In genomic region chr5:136258919-136259318, GRCm38 (mm10) we compare ENCODE assay signal across 9 mouse cellular contexts. TPM values are rescaled to one million over a fixed set of nuclear protein-coding genes. Genes with fewer than 3 reads are reported as not detected.
A peak's percentile ranks its signal among the peaks of the same experiment; 100 is the strongest.
DNase-seq lines count a peak whose midpoint lies in the region; ATAC-seq lines count a peak whose summit lies in the region.
"Had no signal": no experiment of that assay in that cellular context is flagged by ENCODE, and none has a peak within 500 bp of the region (broad histone marks: within the 10 kb centered on the region; RNA-seq: fewer than 3 reads in every experiment).

No protein-coding gene starts in this region.

- no peak overlapping the region for H3K9ac ChIP-seq in hindbrain, embryonic 12.5 days
- no peak overlapping the region for H3K9ac ChIP-seq in embryonic facial prominence, embryonic 15.5 days
- H3K9ac ChIP-seq in hindbrain, embryonic 14.5 days: no peak overlapping the region
- no peak overlapping the region for H3K9ac ChIP-seq in midbrain, embryonic 11.5 days (ENCODE audit: low read length)
- no peak overlapping the region for H3K9ac ChIP-seq in stomach, embryonic 14.5 days (replicated peaks; ENCODE audit: low read depth, low read length)
- H3K9ac ChIP-seq: neural tube, embryonic 13.5 days had no signal

- no peak overlapping the region for H3K27ac ChIP-seq in hindbrain, embryonic 10.5 days
- no peak overlapping the region for H3K27ac ChIP-seq in hindbrain, embryonic 12.5 days
- H3K27ac ChIP-seq in embryonic facial prominence, embryonic 15.5 days (replicated peaks): no peak overlapping the region
- no peak overlapping the region for H3K27ac ChIP-seq in hindbrain, embryonic 14.5 days
- no peak overlapping the region for H3K27ac ChIP-seq in midbrain, embryonic 11.5 days (ENCODE audit: low read depth, low read length)
- no peak overlapping the region for H3K27ac ChIP-seq in stomach, embryonic 14.5 days (ENCODE audit: low read length)
- H3K27ac ChIP-seq: neural tube, embryonic 13.5 days had no signal

- H3K27me3 ChIP-seq in hindbrain, embryonic 10.5 days (ENCODE audit: insufficient read depth, poor library complexity, severe bottlenecking): no peaks in the 10 kb centered on the region
- no peaks in the 10 kb centered on the region for H3K27me3 ChIP-seq in hindbrain, embryonic 12.5 days
- no peaks in the 10 kb centered on the region for H3K27me3 ChIP-seq in embryonic facial prominence, embryonic 15.5 days
- no peaks in the 10 kb centered on the region for H3K27me3 ChIP-seq in hindbrain, embryonic 14.5 days (ENCODE audit: control insufficient read depth, insufficient read depth, low read length)
- H3K27me3 ChIP-seq in midbrain, embryonic 11.5 days (ENCODE audit: control insufficient read depth, insufficient read depth, low read length): no peaks in the 10 kb centered on the region
- H3K27me3 ChIP-seq in stomach, embryonic 14.5 days (ENCODE audit: control insufficient read depth, insufficient read depth, low read length): no peaks in the 10 kb centered on the region
- H3K27me3 ChIP-seq: neural tube, embryonic 13.5 days had no signal

- no peak overlapping the region for H3K4me2 ChIP-seq in hindbrain, embryonic 12.5 days (replicated peaks)
- H3K4me2 ChIP-seq in embryonic facial prominence, embryonic 15.5 days (replicated peaks): no peak overlapping the region
- no peak overlapping the region for H3K4me2 ChIP-seq in hindbrain, embryonic 14.5 days (replicated peaks)
- no peak overlapping the region for H3K4me2 ChIP-seq in midbrain, embryonic 11.5 days
- H3K4me2 ChIP-seq in stomach, embryonic 14.5 days (replicated peaks; ENCODE audit: low read depth, low read length): no peak overlapping the region
- H3K4me2 ChIP-seq: neural tube, embryonic 13.5 days had no signal

- no peak for ATAC-seq in hindbrain, embryonic 12.5 days (ENCODE audit: low FRiP score)
- 0 out of 2 replicates have a peak, but pooled peaks have one; percentile 45 for ATAC-seq in embryonic facial prominence, embryonic 15.5 days (ENCODE audit: insufficient number of reproducible peaks, low FRiP score, low TSS enrichment, low read depth)
- no peak; the same call in 1 of the 2 replicates for ATAC-seq in hindbrain, embryonic 14.5 days (ENCODE audit: low FRiP score)
- peak; percentile 27; the same call in 1 of the 2 replicates for ATAC-seq in midbrain, embryonic 11.5 days (ENCODE audit: low FRiP score)
- peak; percentile 51; the same call in 1 of the 2 replicates for ATAC-seq in stomach, embryonic 14.5 days (ENCODE audit: insufficient number of reproducible peaks, insufficient read depth, low FRiP score, low read depth)

- H3K4me3 ChIP-seq in hindbrain, embryonic 10.5 days: no peak overlapping the region
- no peak overlapping the region for H3K4me3 ChIP-seq in hindbrain, embryonic 12.5 days
- no peak overlapping the region for H3K4me3 ChIP-seq in embryonic facial prominence, embryonic 15.5 days (replicated peaks)
- no peak overlapping the region for H3K4me3 ChIP-seq in hindbrain, embryonic 14.5 days (replicated peaks; ENCODE audit: low read length)
- no peak overlapping the region for H3K4me3 ChIP-seq in midbrain, embryonic 11.5 days (ENCODE audit: low read depth, low read length)
- no peak overlapping the region for H3K4me3 ChIP-seq in stomach, embryonic 14.5 days (ENCODE audit: low read depth, low read length)
- H3K4me3 ChIP-seq: neural tube, embryonic 13.5 days had no signal

- no peaks in the 10 kb centered on the region for H3K4me1 ChIP-seq in hindbrain, embryonic 10.5 days (replicated peaks)
- H3K4me1 ChIP-seq in hindbrain, embryonic 12.5 days: peaks cover 4% of the 10 kb centered on the region; the same call in 1 of the 2 replicates
- peaks cover 3% of the 10 kb centered on the region; the same call in 1 of the 2 replicates for H3K4me1 ChIP-seq in embryonic facial prominence, embryonic 15.5 days
- H3K4me1 ChIP-seq in hindbrain, embryonic 14.5 days (replicated peaks; ENCODE audit: control insufficient read depth, insufficient read depth, low read length): no peaks in the 10 kb centered on the region
- no peaks in the 10 kb centered on the region for H3K4me1 ChIP-seq in midbrain, embryonic 11.5 days (ENCODE audit: control insufficient read depth, insufficient read depth, low read length)
- no peaks in the 10 kb centered on the region for H3K4me1 ChIP-seq in stomach, embryonic 14.5 days (ENCODE audit: control insufficient read depth, insufficient read depth, low read length)
- H3K4me1 ChIP-seq: neural tube, embryonic 13.5 days had no signal

- WGBS in hindbrain, embryonic 10.5 days: 39% methylated on average over 6 of the region's 6 CpGs
- 35% methylated on average over 6 of the region's 6 CpGs for WGBS in hindbrain, embryonic 12.5 days
- 24% methylated on average over 6 of the region's 6 CpGs for WGBS in embryonic facial prominence, embryonic 15.5 days
- WGBS in hindbrain, embryonic 14.5 days: 41% methylated on average over 6 of the region's 6 CpGs
- 40% methylated on average over 6 of the region's 6 CpGs for WGBS in midbrain, embryonic 11.5 days
- 31% methylated on average over 6 of the region's 6 CpGs for WGBS in stomach, embryonic 14.5 days

- H3K36me3 ChIP-seq in hindbrain, embryonic 10.5 days: peaks cover 25% of the 10 kb centered on the region
- peaks cover 11% of the 10 kb centered on the region; the same call in 1 of the 2 replicates for H3K36me3 ChIP-seq in hindbrain, embryonic 12.5 days
- H3K36me3 ChIP-seq in embryonic facial prominence, embryonic 15.5 days: 0 out of 2 replicates have a peak, but pooled peaks cover 3% of the 10 kb centered on the region
- no peaks in the 10 kb centered on the region for H3K36me3 ChIP-seq in hindbrain, embryonic 14.5 days (replicated peaks; ENCODE audit: control insufficient read depth, insufficient read depth)
- no peaks in the 10 kb centered on the region for H3K36me3 ChIP-seq in midbrain, embryonic 11.5 days (ENCODE audit: control insufficient read depth, insufficient read depth, low read length)
- no peaks in the 10 kb centered on the region for H3K36me3 ChIP-seq in stomach, embryonic 14.5 days (ENCODE audit: control insufficient read depth, insufficient read depth, low read length)

- DNase-seq in hindbrain, embryonic 10.5 days (ENCODE audit: low spot score): peak; percentile 66
- peak; percentile 60 to 77 for DNase-seq in adrenal gland, postnatal 36 days
- peak; percentile 81 for DNase-seq in hindbrain, embryonic 14.5 days (ENCODE audit: low spot score)
- peak; percentile 61 to 63 for DNase-seq in left cerebral cortex, postnatal 25 days (ENCODE audit: low spot score in 2 of 2)
- DNase-seq in midbrain, embryonic 11.5 days (ENCODE audit: low spot score, missing footprints): peak; percentile 95

- intact Hi-C loops in left cerebral cortex, postnatal 25 days (cut with DNase I): loop anchor here (2.0 kb wide), 3 partner anchors 406 to 496 kb away; no protein-coding TSS in a partner anchor

- H3K9me3 ChIP-seq in hindbrain, embryonic 10.5 days: 0 out of 2 replicates have a peak, but pooled peaks cover 2% of the 10 kb centered on the region
- H3K9me3 ChIP-seq in hindbrain, embryonic 12.5 days (replicated peaks): no peaks in the 10 kb centered on the region
- no peaks in the 10 kb centered on the region for H3K9me3 ChIP-seq in embryonic facial prominence, embryonic 15.5 days (replicated peaks)
- no peaks in the 10 kb centered on the region for H3K9me3 ChIP-seq in hindbrain, embryonic 14.5 days (ENCODE audit: control insufficient read depth, low read length)
- H3K9me3 ChIP-seq in midbrain, embryonic 11.5 days (ENCODE audit: control insufficient read depth, low read length): no peaks in the 10 kb centered on the region
- no peaks in the 10 kb centered on the region for H3K9me3 ChIP-seq in stomach, embryonic 14.5 days (ENCODE audit: control insufficient read depth, low read depth, low read length)
- H3K9me3 ChIP-seq: neural tube, embryonic 13.5 days had no signal

RNA-seq across cellular contexts. Expression of gene Sh2b2, which starts 12.6 kb away (rescaled TPM):
- polyA plus RNA-seq in hindbrain, embryonic 10.5 days (2016; fragmentation: Nextera tagmentation; extraction: Ambion mirVana): 14.1 and 17.3 TPM in 2 replicates
- polyA plus RNA-seq in hindbrain, embryonic 12.5 days (2016; fragmentation: Nextera tagmentation; extraction: Ambion mirVana): 20.3 and 23.3 TPM in 2 replicates
- total RNA-seq in adrenal gland, postnatal 36 days (2021): 10 to 100 TPM; 19.7 to 21.0 TPM
- polyA plus RNA-seq in embryonic facial prominence, embryonic 15.5 days (2015; fragmentation: Nextera tagmentation; extraction: Ambion mirVana): 8.2 and 9.1 TPM in 2 replicates
- 24.6 and 24.8 TPM in 2 replicates for polyA plus RNA-seq in hindbrain, embryonic 14.5 days (2014; fragmentation: Nextera tagmentation; extraction: Ambion mirVana)
- total RNA-seq in left cerebral cortex, postnatal 25 days (2021): 1 to 10 TPM; 7.2 to 8.2 TPM
- 8.7 and 11.8 TPM in 2 replicates for polyA plus RNA-seq in midbrain, embryonic 11.5 days (2014; fragmentation: Nextera tagmentation; extraction: Ambion mirVana)
- 3.0 and 3.3 TPM in 2 replicates for polyA plus RNA-seq in stomach, embryonic 14.5 days (2014; fragmentation: Nextera tagmentation; extraction: Ambion mirVana)

Comparison
In these comparisons a context has a peak if more than half of its experiments do, and no peak if none do; other contexts are left out.
1. ATAC-seq: peak in embryonic facial prominence, embryonic 15.5 days (single experiment), midbrain, embryonic 11.5 days (single experiment) and stomach, embryonic 14.5 days (single experiment); none in hindbrain, embryonic 12.5 days (single experiment) and hindbrain, embryonic 14.5 days (single experiment).
2. Peak in every context shown above with its lines, with median percentiles within 50 percentile points of each other: DNase-seq.